Mouse (Mus musculus) left cerebral cortex, adult 2 months (tissue): ENCODE data around the gene Gpr137b. TPM values are rescaled to one million over a fixed set of nuclear protein-coding genes. Genes with fewer than 3 reads are reported as not detected.
"Not testable (repeated sequence)": the region's sequence is repeated elsewhere in the genome, so short reads cannot be mapped to it uniquely, and the experiment has no call there.

Experiments
- DNase-seq, 2 experiments: peaks; one replicate each; pipeline ENCODE4 v3.0.0; 2021 to 2022; ENCODE audit warnings: low spot score in 2 of 2, mixed read lengths in 1 of 2; ENCODE audit errors: extremely low spot score in 1 of 2
- H3K27ac ChIP-seq: fragments of 200-600 bp; 2 replicates; pipeline ENCODE4 v1.8.1; 2022
- H3K4me3 ChIP-seq: fragments of 200-600 bp; 2 replicates; pipeline ENCODE4 v1.8.1; 2022
- CTCF ChIP-seq: fragments of 200-600 bp; IDR thresholded peaks from 2 replicates; pipeline ENCODE4 v1.8.1; 2022; ENCODE audit warnings: antibody characterized with exemption, mild to moderate bottlenecking, moderate library complexity
- intact Hi-C: fragments of 180-260 bp; cut with DNase I; formaldehyde crosslinking; loops from one replicate; pipeline ENCODE4 v1.15.1; 2025
- total RNA-seq, 2 experiments: library from RNA; stranded (reverse); gene quantifications; 2 replicates each; pipeline ENCODE4 v1.2.3; 2021

The Gpr137b gene
- total RNA-seq, 2 experiments from 2014 or later = 21.8 to 23.0 TPM

DNA sequence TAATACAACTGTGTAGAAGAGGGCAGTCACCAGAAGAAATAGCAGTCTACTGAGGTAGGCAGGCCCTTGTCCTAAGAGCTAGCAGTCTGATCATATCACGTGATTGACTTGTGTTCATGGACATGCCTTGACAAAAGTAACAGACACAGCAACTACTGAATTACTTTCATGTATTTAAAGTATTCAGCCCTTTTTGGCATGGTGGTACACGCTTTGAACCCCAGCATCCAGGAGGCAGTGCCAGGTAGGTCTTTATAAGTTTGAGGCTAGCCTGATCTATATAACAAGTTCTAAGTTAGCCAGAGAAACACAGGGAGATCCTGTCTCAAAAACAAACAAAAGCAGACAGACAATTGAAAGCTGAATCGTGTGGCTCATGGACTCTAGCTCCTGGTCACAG is 7.0 kb upstream of the Gpr137b start:
- H3K27ac ChIP-seq, DNase-seq, H3K4me3 ChIP-seq, intact Hi-C loops: not testable (repeated sequence)

- peak overlapping the region; percentile 24; the same call in 1 of the 2 replicates for H3K4me3 ChIP-seq
- DNase-seq, intact Hi-C loops, H3K27ac ChIP-seq: not testable (repeated sequence)
Observed at GRCm38 (mm10) chr13:13394096-13394395, 232 bp upstream of the Gpr137b start.

DNA sequence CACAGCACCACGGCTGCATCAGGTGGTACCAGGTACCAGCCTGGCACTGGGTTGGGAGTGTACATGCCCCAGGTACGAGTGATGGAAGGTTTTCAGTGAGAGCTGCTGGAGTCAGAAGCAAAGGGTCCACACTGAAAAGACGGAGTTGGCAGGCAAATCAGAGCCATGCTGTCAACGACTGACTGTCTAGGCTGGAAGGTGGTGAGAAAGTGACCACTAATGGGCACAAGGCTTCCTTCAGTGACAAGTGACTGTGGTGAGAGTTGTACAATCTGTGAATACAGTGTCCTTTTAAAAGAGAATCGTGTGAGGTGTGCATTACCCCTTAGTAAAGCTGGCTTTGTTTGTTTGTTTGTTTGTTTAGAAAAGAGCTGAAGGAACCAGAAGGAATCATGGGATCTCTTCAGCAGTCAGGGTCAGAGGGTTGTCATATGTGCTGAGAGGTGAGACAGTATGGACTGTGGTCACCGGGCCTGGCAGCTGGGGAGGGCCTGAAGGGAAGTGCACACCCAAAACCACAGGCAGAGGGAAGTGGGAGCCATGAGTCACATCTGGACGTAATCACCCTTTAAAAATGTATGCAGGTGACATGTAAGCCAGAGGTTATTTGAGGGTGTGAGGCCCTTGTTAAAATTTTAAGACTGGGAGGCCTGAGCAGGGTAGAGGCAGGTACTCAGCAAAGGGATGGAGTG is 15.5 kb downstream of the Gpr137b start:
- intact Hi-C loops, H3K27ac ChIP-seq, H3K4me3 ChIP-seq, DNase-seq: not testable (repeated sequence)

DNA sequence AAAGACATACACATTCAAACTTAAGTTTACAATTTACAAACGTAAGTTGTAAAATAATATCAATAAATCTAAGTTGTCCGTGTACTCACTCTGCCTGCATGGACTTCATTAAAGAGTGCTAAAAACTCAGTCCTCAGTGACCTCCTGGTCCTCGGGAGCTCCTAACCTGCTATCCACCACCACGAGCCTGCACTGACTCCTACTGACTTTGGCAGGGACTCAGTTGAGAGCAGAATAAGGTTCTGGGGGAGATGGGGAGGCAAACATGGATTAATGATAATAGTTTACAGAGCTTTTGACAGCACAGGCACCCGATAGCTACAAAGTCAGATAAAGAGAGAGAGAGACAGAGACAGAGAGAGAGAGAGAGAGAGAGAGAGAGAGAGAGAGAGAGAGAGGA is 16.6 kb downstream of the Gpr137b start:
- TF ChIP-seq CTCF = no peak
- H3K27ac ChIP-seq = no peak overlapping the region
- H3K4me3 ChIP-seq = no peak overlapping the region
- intact Hi-C loops = no loop called here
- no peak for DNase-seq

GRCm38 (mm10) chr13:13373965-13374364 is 19.8 kb downstream of the Gpr137b start:
- DNase-seq, intact Hi-C loops, H3K4me3 ChIP-seq, H3K27ac ChIP-seq: not testable (repeated sequence)

GRCm38 (mm10) chr13:13371436-13371835 is 22.4 kb downstream of the Gpr137b start:
- DNase-seq, intact Hi-C loops, H3K27ac ChIP-seq, H3K4me3 ChIP-seq: not testable (repeated sequence)

DNA sequence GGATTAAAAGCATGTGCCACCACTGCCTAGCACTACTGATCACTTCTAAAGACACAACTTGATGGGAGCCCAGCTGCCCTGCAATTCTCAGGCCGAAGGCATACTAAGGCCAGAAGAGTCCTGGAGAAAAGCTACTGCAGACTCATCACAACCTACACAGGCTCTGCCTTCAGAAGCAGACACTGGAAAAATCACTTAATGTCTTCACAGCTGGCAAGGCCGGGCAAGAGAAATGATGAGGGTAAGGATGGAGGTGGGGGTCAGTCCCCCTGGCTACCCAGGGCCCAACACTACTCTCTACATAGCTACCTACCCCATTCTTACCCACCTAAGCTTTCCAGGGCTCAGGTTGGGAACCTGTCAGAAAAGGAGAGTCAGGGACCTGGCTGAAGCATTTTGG is 27.4 kb downstream of the Gpr137b start:
- DNase-seq, H3K27ac ChIP-seq, intact Hi-C loops, H3K4me3 ChIP-seq: not testable (repeated sequence)

DNA sequence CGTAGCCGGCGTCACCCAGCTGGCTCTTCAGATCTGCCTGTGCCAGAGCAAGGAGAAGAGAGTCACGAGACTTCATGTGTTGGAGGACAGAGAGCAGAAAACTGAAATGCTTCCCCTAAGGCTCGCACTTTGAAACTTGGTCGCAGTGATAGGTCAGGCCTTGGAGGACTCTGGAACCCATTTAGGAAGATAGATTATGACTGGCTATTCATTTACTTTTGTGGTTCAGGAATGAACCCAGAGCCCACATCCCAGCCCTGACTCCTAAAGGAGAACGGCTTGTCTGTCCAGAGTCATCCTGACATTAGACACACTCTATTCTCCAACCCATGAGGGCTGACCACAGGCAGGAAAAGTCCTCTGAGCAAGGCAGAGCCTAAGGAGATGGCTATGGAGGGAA is 30.3 kb downstream of the Gpr137b start:
- intact Hi-C loops, DNase-seq, H3K4me3 ChIP-seq, H3K27ac ChIP-seq: not testable (repeated sequence)

GRCm38 (mm10) chr13:13362261-13362660 is 31.6 kb downstream of the Gpr137b start:
- DNase-seq, H3K4me3 ChIP-seq, intact Hi-C loops, H3K27ac ChIP-seq: not testable (repeated sequence)

- intact Hi-C loops, H3K4me3 ChIP-seq, H3K27ac ChIP-seq, DNase-seq: not testable (repeated sequence)
Observed at GRCm38 (mm10) chr13:13360045-13360444, 33.8 kb downstream of the Gpr137b start.

- H3K27ac ChIP-seq, DNase-seq, H3K4me3 ChIP-seq, intact Hi-C loops: not testable (repeated sequence)
Observed at GRCm38 (mm10) chr13:13358602-13359001, 35.2 kb downstream of the Gpr137b start.

GRCm38 (mm10) chr13:13358097-13358496 is 35.7 kb downstream of the Gpr137b start:
- DNase-seq, H3K27ac ChIP-seq, intact Hi-C loops, H3K4me3 ChIP-seq: not testable (repeated sequence)

DNA sequence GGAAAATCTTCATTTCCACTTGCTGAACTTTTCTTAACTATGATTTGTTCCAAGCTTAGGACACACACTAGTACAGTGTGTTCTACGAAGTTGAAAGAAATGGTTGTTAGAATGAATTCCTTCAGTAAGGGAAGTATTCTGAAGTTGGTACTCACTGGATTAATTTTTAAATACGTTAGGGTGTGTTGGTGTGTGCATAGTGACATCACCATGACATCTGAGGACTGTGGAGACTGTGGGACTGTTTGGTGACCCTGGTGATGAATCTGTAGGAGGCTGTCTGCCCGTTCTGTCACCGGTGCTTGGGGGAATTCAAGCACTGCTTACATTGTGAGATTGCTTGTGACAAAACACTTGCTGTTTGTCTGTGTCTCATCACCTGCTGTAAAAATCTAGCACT is 41.7 kb downstream of the Gpr137b start:
- H3K4me3 ChIP-seq, intact Hi-C loops, DNase-seq, H3K27ac ChIP-seq: not testable (repeated sequence)

- H3K27ac ChIP-seq, H3K4me3 ChIP-seq, intact Hi-C loops, DNase-seq: not testable (repeated sequence)
Observed at GRCm38 (mm10) chr13:13350681-13351080, 43.1 kb downstream of the Gpr137b start.
